In genomic region chr5:137518436-137518835, GRCm38 (mm10) we compare ENCODE assay signal across 8 mouse cellular contexts. TPM values are rescaled to one million over a fixed set of nuclear protein-coding genes. Genes with fewer than 3 reads are reported as not detected.
DNase-seq lines count a peak whose midpoint lies in the region; ATAC-seq and TF ChIP-seq lines count a peak whose summit lies in the region.

Gigyf1 (plus strand) TSS chr5:137518548.

- no peaks in the 10 kb centered on the region for H3K27me3 ChIP-seq in heart, embryonic 10.5 days (ENCODE audit: insufficient read depth, poor library complexity, severe bottlenecking)
- no peaks in the 10 kb centered on the region for H3K27me3 ChIP-seq in midbrain, postnatal 0 days (ENCODE audit: insufficient read depth, low read length)

- no peaks in the 10 kb centered on the region for H3K9me3 ChIP-seq in heart, embryonic 10.5 days
- no peaks in the 10 kb centered on the region for H3K9me3 ChIP-seq in midbrain, postnatal 0 days (ENCODE audit: low read length)

- no peak within 1 kb of the TSS for H3K4me3 ChIP-seq in heart, embryonic 10.5 days
- H3K4me3 ChIP-seq in midbrain, postnatal 0 days (ENCODE audit: low read depth, low read length) = no peak within 1 kb of the TSS

- H3K27ac ChIP-seq in heart, embryonic 10.5 days = no peak within 1 kb of the TSS
- H3K27ac ChIP-seq in midbrain, postnatal 0 days (ENCODE audit: low read depth, low read length) = no peak within 1 kb of the TSS

- peaks cover 13% of the 10 kb centered on the region for H3K4me1 ChIP-seq in heart, embryonic 10.5 days
- H3K4me1 ChIP-seq in midbrain, postnatal 0 days (ENCODE audit: insufficient read depth, low read length) = 0 out of 2 replicates have a peak, but pooled peaks cover 2% of the 10 kb centered on the region

- intact Hi-C loops in left cerebral cortex, postnatal 4 days (cut with DNase I) = no loop called here

- peak; percentile 93 for DNase-seq in heart, adult 11 months
- DNase-seq in heart, adult 9 months (ENCODE audit: low spot score in 2 of 2) = no peak
- DNase-seq in embryo, embryonic 10.5 days (ENCODE audit: low spot score) = peak; percentile 45
- no peak for DNase-seq in heart, embryonic 10.5 days (ENCODE audit: low spot score)
- DNase-seq in left cerebral cortex, postnatal 4 days = no peak
- no peak for DNase-seq in midbrain, postnatal 0 days (ENCODE audit: low spot score)
- DNase-seq in spleen, adult 12 weeks (ENCODE audit: low spot score) = no peak

- 77% methylated on average over 5 of the region's 5 CpGs for WGBS in heart, embryonic 10.5 days
- 69% methylated on average over 5 of the region's 5 CpGs for WGBS in midbrain, postnatal 0 days

- peaks cover 66% of the 10 kb centered on the region for H3K36me3 ChIP-seq in heart, embryonic 10.5 days
- H3K36me3 ChIP-seq in midbrain, postnatal 0 days (ENCODE audit: insufficient read depth, low read length) = peaks cover 61% of the 10 kb centered on the region

- TF ChIP-seq CTCF in midbrain, postnatal 0 days (IDR thresholded peaks at IDR 0.05) = peak; percentile 65

- ATAC-seq in CD4-positive, CD25-positive, alpha-beta regulatory T cell, adult 4 months = no peak
- no peak for ATAC-seq in midbrain, postnatal 0 days (ENCODE audit: low FRiP score)

- H3K9ac ChIP-seq in midbrain, postnatal 0 days (replicated peaks; ENCODE audit: low read length, poor library complexity, severe bottlenecking) = no peak within 1 kb of the TSS

- H3K4me2 ChIP-seq in midbrain, postnatal 0 days (ENCODE audit: low read depth, low read length, poor library complexity, severe bottlenecking) = no peak within 1 kb of the TSS

RNA-seq across cellular contexts. Expression of gene Gigyf1, which starts in this region (rescaled TPM):
- 10 to 100 TPM; 35.6 to 36.1 TPM for polyA plus RNA-seq in CD4-positive, CD25-positive, alpha-beta regulatory T cell, adult 4 months (2017; shearing (Covaris generic))
- 8.0 and 10.8 TPM in 2 replicates for polyA plus RNA-seq in heart, embryonic 10.5 days (2016; fragmentation: Nextera tagmentation; extraction: Ambion mirVana)
- 10 to 100 TPM; 56.5 to 63.6 TPM for total RNA-seq in left cerebral cortex, postnatal 4 days (2021)
- total RNA-seq in midbrain, postnatal 0 days (2014; rRNA removed) = 23.6 and 30.8 TPM in 2 replicates
- polyA plus RNA-seq in midbrain, postnatal 0 days (2015; fragmentation: Nextera tagmentation; extraction: Ambion mirVana) = 16.3 and 17.8 TPM in 2 replicates

Comparison
In these comparisons a context has a peak if more than half of its experiments do, and no peak if none do; other contexts are left out.
1. DNase-seq: peak in heart, adult 11 months (single experiment) and embryo, embryonic 10.5 days (single experiment); none in heart, adult 9 months (0 of 2), heart, embryonic 10.5 days (single experiment), left cerebral cortex, postnatal 4 days (single experiment), midbrain, postnatal 0 days (single experiment) and spleen, adult 12 weeks (single experiment).